Mouse (Mus musculus): ENCODE results near the gene Olfr1333. TPM values are rescaled to one million over a fixed set of nuclear protein-coding genes. Genes with fewer than 3 reads are reported as not detected.
"Not testable (repeated sequence)": the region's sequence is repeated elsewhere in the genome, so short reads cannot be mapped to it uniquely, and the experiment has no call there.

The Olfr1333 gene
- polyA plus RNA-seq (2015; fragmentation: Nextera tagmentation; extraction: Ambion mirVana) = not detected in 2 replicates

- H3K9me3 ChIP-seq (replicated peaks; ENCODE audit: control insufficient read depth, low read length, poor library complexity, severe bottlenecking) = no peaks in the 10 kb centered on the region
- H3K27ac ChIP-seq (ENCODE audit: low read length) = no peak within 1 kb of the TSS
- no peaks in the 10 kb centered on the region for H3K4me1 ChIP-seq (ENCODE audit: control insufficient read depth, insufficient read depth, low read length)
- no peak within 1 kb of the TSS for H3K4me2 ChIP-seq (ENCODE audit: low read length)
- 96% methylated on average over 1 of the region's 1 CpGs for WGBS
- no peak within 1 kb of the TSS for H3K9ac ChIP-seq (ENCODE audit: low read depth, low read length)
- ATAC-seq = no peak
- H3K27me3 ChIP-seq (ENCODE audit: control insufficient read depth, insufficient read depth, low read depth, low read length) = no peaks in the 10 kb centered on the region
- no peak within 1 kb of the TSS for H3K4me3 ChIP-seq (ENCODE audit: low read depth, low read length)
- no peaks in the 10 kb centered on the region for H3K36me3 ChIP-seq (ENCODE audit: control insufficient read depth, insufficient read depth, low read length)
These were observed at the start of gene Olfr1333 for GRCm38 (mm10) chr4:118836179-118836578. Olfr1333 (minus strand) TSS chr4:118836279.

- Histone ChIP-seq H3K36me3 (ENCODE audit: control insufficient read depth, insufficient read depth, low read length) (no peaks in the 10 kb centered on the region), H3K4me3 (ENCODE audit: low read depth, low read length) (no peak overlapping the region), H3K4me2 (ENCODE audit: low read length) (no peak overlapping the region), H3K4me1 (ENCODE audit: control insufficient read depth, insufficient read depth, low read length) (no peaks in the 10 kb centered on the region), H3K9ac (ENCODE audit: low read depth, low read length) (no peak overlapping the region), H3K9me3 (replicated peaks; ENCODE audit: control insufficient read depth, low read length, poor library complexity, severe bottlenecking) (no peaks in the 10 kb centered on the region), H3K27ac (ENCODE audit: low read length) (no peak overlapping the region), H3K27me3 (ENCODE audit: control insufficient read depth, insufficient read depth, low read depth, low read length) (no peaks in the 10 kb centered on the region)
- no peak for ATAC-seq
These were observed 31.5 kb upstream of the Olfr1333 start for GRCm38 (mm10) chr4:118867566-118867965.

GRCm38 (mm10) chr4:118864349-118864748 lies 28.3 kb upstream of the Olfr1333 start, which contains the start of gene Olfr1331:
Olfr1331 (plus strand) TSS chr4:118864649.
- H3K4me2 ChIP-seq (ENCODE audit: low read length) = no peak within 1 kb of the TSS
- H3K27ac ChIP-seq (ENCODE audit: low read length) = no peak within 1 kb of the TSS
- WGBS = 85% methylated on average over 1 of the region's 1 CpGs
- no peaks in the 10 kb centered on the region for H3K36me3 ChIP-seq (ENCODE audit: control insufficient read depth, insufficient read depth, low read length)
- no peaks in the 10 kb centered on the region for H3K27me3 ChIP-seq (ENCODE audit: control insufficient read depth, insufficient read depth, low read depth, low read length)
- no peaks in the 10 kb centered on the region for H3K9me3 ChIP-seq (replicated peaks; ENCODE audit: control insufficient read depth, low read length, poor library complexity, severe bottlenecking)
- H3K9ac ChIP-seq (ENCODE audit: low read depth, low read length) = no peak within 1 kb of the TSS
- H3K4me3 ChIP-seq (ENCODE audit: low read depth, low read length) = no peak within 1 kb of the TSS
- no peak for ATAC-seq
- H3K4me1 ChIP-seq (ENCODE audit: control insufficient read depth, insufficient read depth, low read length) = no peaks in the 10 kb centered on the region

- no peak overlapping the region for H3K4me3 ChIP-seq (ENCODE audit: low read depth, low read length)
- no peaks in the 10 kb centered on the region for H3K4me1 ChIP-seq (ENCODE audit: control insufficient read depth, insufficient read depth, low read length)
- no peak overlapping the region for H3K9ac ChIP-seq (ENCODE audit: low read depth, low read length)
- no peaks in the 10 kb centered on the region for H3K9me3 ChIP-seq (replicated peaks; ENCODE audit: control insufficient read depth, low read length, poor library complexity, severe bottlenecking)
- H3K27me3 ChIP-seq (ENCODE audit: control insufficient read depth, insufficient read depth, low read depth, low read length) = no peaks in the 10 kb centered on the region
- no peak overlapping the region for H3K27ac ChIP-seq (ENCODE audit: low read length)
- ATAC-seq = no peak
- no peaks in the 10 kb centered on the region for H3K36me3 ChIP-seq (ENCODE audit: control insufficient read depth, insufficient read depth, low read length)
- no peak overlapping the region for H3K4me2 ChIP-seq (ENCODE audit: low read length)
- WGBS = 58% methylated on average over 4 of the region's 4 CpGs
These were observed 26.6 kb upstream of the Olfr1333 start for GRCm38 (mm10) chr4:118862704-118863103.

- no peak for ATAC-seq
- H3K4me1 ChIP-seq (ENCODE audit: control insufficient read depth, insufficient read depth, low read length) = no peaks in the 10 kb centered on the region
- no peak overlapping the region for H3K4me2 ChIP-seq (ENCODE audit: low read length)
- 86% methylated on average over 1 of the region's 1 CpGs for WGBS
- H3K36me3 ChIP-seq (ENCODE audit: control insufficient read depth, insufficient read depth, low read length) = no peaks in the 10 kb centered on the region
- no peaks in the 10 kb centered on the region for H3K9me3 ChIP-seq (replicated peaks; ENCODE audit: control insufficient read depth, low read length, poor library complexity, severe bottlenecking)
- H3K27me3 ChIP-seq (ENCODE audit: control insufficient read depth, insufficient read depth, low read depth, low read length) = no peaks in the 10 kb centered on the region
- no peak overlapping the region for H3K9ac ChIP-seq (ENCODE audit: low read depth, low read length)
- H3K4me3 ChIP-seq (ENCODE audit: low read depth, low read length) = no peak overlapping the region
- H3K27ac ChIP-seq (ENCODE audit: low read length) = no peak overlapping the region
These were observed 25.7 kb upstream of the Olfr1333 start for GRCm38 (mm10) chr4:118861791-118862190.

- no peaks in the 10 kb centered on the region for H3K36me3 ChIP-seq (ENCODE audit: control insufficient read depth, insufficient read depth, low read length)
- no peaks in the 10 kb centered on the region for H3K9me3 ChIP-seq (replicated peaks; ENCODE audit: control insufficient read depth, low read length, poor library complexity, severe bottlenecking)
- no peak for ATAC-seq
- no peaks in the 10 kb centered on the region for H3K4me1 ChIP-seq (ENCODE audit: control insufficient read depth, insufficient read depth, low read length)
- H3K9ac ChIP-seq (ENCODE audit: low read depth, low read length) = no peak overlapping the region
- H3K4me3 ChIP-seq (ENCODE audit: low read depth, low read length) = no peak overlapping the region
- H3K27ac ChIP-seq (ENCODE audit: low read length) = no peak overlapping the region
- WGBS = 100% methylated on average over 1 of the region's 1 CpGs
- H3K4me2 ChIP-seq (ENCODE audit: low read length) = no peak overlapping the region
- no peaks in the 10 kb centered on the region for H3K27me3 ChIP-seq (ENCODE audit: control insufficient read depth, insufficient read depth, low read depth, low read length)
These were observed 17.2 kb downstream of the Olfr1333 start for GRCm38 (mm10) chr4:118818921-118819320.

GRCm38 (mm10) chr4:118809844-118810243 lies 26.2 kb downstream of the Olfr1333 start, which contains the start of gene Olfr1335:
Olfr1335 (minus strand) TSS chr4:118809944.
- Histone ChIP-seq H3K9me3 (replicated peaks; ENCODE audit: control insufficient read depth, low read length, poor library complexity, severe bottlenecking) (no peaks in the 10 kb centered on the region), H3K27me3 (ENCODE audit: control insufficient read depth, insufficient read depth, low read depth, low read length) (no peaks in the 10 kb centered on the region), H3K9ac (ENCODE audit: low read depth, low read length) (no peak within 1 kb of the TSS), H3K4me2 (ENCODE audit: low read length) (no peak within 1 kb of the TSS), H3K4me1 (ENCODE audit: control insufficient read depth, insufficient read depth, low read length) (no peaks in the 10 kb centered on the region), H3K27ac (ENCODE audit: low read length) (no peak within 1 kb of the TSS), H3K4me3 (ENCODE audit: low read depth, low read length) (no peak within 1 kb of the TSS), H3K36me3 (ENCODE audit: control insufficient read depth, insufficient read depth, low read length) (no peaks in the 10 kb centered on the region)
- ATAC-seq = no peak
- 86% methylated on average over 4 of the region's 4 CpGs for whole genome bisulfite sequencing

GRCm38 (mm10) chr4:118792796-118793195 lies 43.3 kb downstream of the Olfr1333 start:
- H3K36me3 ChIP-seq (ENCODE audit: control insufficient read depth, insufficient read depth, low read length) = not testable (repeated sequence)

GRCm38 (mm10) chr4:118782486-118782885 lies 53.6 kb downstream of the Olfr1333 start, which contains the start of gene Olfr1337:
Olfr1337 (minus strand) TSS chr4:118782586.
- Histone ChIP-seq H3K9me3 (replicated peaks; ENCODE audit: control insufficient read depth, low read length, poor library complexity, severe bottlenecking) (no peaks in the 10 kb centered on the region), H3K4me3 (ENCODE audit: low read depth, low read length) (no peak within 1 kb of the TSS), H3K9ac (ENCODE audit: low read depth, low read length) (no peak within 1 kb of the TSS), H3K27me3 (ENCODE audit: control insufficient read depth, insufficient read depth, low read depth, low read length) (no peaks in the 10 kb centered on the region), H3K4me1 (ENCODE audit: control insufficient read depth, insufficient read depth, low read length) (no peaks in the 10 kb centered on the region), H3K36me3 (ENCODE audit: control insufficient read depth, insufficient read depth, low read length) (no peaks in the 10 kb centered on the region), H3K27ac (ENCODE audit: low read length) (no peak within 1 kb of the TSS), H3K4me2 (ENCODE audit: low read length) (no peak within 1 kb of the TSS)
- 83% methylated on average over 2 of the region's 2 CpGs for WGBS
- ATAC-seq = no peak

More at GRCm38 (mm10) chr4:118792796-118793195, 43.3 kb downstream of the Olfr1333 start:
- not testable (repeated sequence) for H3K4me3 ChIP-seq (ENCODE audit: low read depth, low read length); ATAC-seq; H3K4me1 ChIP-seq (ENCODE audit: control insufficient read depth, insufficient read depth, low read length); H3K27ac ChIP-seq (ENCODE audit: low read length); H3K9me3 ChIP-seq (replicated peaks; ENCODE audit: control insufficient read depth, low read length, poor library complexity, severe bottlenecking); H3K27me3 ChIP-seq (ENCODE audit: control insufficient read depth, insufficient read depth, low read depth, low read length); H3K9ac ChIP-seq (ENCODE audit: low read depth, low read length); H3K4me2 ChIP-seq (ENCODE audit: low read length)

All from midbrain, embryonic 16.5 days (tissue).